Mouse (Mus musculus) layer of hippocampus, adult 9-11 months (tissue): ENCODE measurements at regions not wholly inside any gene's neighbourhood (a gene's known extent, or its start where the extent isn't known, plus 50 kb on each side); places are given as distances from the start of the nearest gene placed in this dataset.
"Not testable (repeated sequence)": the region's sequence is repeated elsewhere in the genome, so short reads cannot be mapped to it uniquely, and the experiment has no call there.

Source experiments
- DNase-seq: peaks from one replicate; pipeline ENCODE4 v3.0.0; 2022

DNA sequence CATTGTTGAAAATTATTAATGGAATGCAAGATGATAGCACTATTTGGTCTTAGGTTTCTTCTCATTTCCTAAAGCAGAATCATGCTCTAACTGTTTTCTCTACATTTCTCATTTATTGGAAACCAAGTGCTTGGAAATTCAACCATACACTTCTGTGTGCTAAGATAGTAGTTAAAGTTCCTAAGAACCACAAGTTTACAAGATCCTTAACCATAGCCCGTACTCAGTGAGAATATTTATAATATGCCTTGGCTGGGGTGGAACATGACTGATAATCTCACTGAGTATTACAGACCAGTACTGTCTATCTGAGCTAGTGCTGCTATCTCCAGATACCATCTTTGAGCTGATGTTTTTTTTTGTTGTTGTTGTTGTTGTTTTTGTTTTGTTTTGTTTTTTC, 236.9 kb upstream of the Tmem196 start:
- not testable (repeated sequence) for DNase-seq

DNA sequence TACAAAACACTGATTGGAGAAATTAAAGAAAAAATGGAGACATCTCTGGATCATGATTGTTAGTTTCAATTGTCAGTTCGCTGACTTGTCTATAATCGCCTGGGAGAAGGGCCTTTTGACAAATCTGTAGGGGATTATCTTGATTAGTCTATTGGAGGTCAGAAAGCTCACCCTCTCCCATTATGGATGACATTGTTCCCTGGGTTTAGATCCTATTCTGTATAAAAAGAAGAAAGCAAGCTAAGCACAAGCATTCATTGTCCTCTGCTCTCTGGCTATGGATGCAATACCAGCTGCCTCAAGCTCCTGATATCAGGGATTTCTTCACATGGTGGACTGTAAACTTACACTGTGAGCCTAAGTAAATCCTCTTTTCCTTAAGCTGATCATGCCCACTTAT, 214.8 kb upstream of the Tmem196 start:
- no peak for DNase-seq

DNA sequence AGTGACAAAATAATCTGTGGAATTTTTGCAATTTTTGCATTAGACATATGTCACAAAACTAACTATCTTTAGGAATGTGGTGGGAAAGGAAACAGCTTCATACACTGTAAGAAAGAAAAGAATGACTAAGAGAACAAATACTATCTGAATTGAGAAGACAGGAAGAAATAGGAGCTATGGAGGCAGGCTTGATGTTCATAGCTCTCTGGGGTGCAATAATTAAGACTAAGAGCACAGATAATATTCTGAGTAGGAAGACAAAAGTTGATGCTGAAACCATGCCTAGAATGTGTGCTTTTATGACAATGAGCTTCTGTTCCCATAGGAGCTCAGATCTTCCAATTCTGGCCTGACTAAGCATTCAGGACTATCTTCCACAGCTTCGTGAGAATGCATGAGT, 183.0 kb upstream of the Tmem196 start:
- DNase-seq, result no peak

DNA sequence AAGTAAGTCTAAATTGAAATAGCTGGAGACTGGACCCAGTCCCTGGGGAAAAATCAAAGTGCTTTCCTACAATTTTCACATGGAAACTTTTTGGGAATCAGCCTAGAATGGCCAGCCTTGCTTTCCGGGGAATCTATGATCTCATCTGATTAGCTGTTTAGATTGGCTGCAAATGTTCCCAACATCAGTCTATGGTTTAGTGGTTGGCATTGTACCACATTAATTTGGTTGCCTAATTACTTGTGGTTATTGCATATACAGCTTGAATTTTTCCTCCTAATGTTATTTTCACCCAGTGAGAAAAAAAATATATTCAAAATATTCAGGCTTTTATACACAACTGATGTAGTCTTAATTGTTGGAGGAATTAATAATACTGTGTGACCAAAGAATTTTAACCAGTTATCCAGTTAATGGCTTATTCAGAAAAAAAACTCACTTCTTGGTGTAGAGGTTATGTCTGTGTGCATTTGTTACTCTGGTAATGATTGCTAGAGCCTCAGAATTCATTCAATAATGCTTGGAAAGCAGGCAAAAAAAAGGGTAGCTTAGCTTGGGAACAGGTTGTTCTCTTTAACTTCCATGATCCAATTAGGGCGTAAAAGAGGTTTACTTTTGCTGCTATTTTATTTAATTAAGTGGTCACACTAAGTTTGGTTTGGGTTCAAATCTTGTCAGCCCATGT, 182.2 kb upstream of the Tmem196 start:
- no peak for DNase-seq

DNA sequence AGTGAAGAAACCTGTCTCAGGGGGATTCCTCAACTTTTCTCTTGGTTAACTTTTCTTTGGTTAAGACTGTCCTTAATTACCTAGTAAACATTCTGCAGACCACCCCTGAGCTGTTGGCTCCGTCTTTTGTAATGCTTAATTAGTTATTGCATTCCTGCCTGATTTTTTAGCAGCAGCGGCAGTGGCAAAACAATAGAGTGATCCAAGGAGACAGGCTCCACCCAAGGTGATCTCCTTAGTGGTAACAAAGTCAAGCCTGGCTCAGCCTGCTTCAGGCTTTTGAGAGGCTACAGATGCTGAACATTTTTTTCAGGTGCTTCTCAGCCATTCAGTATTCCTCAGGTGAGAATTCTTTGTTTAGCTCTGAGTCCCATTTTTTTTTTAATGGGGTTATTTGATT, 168.1 kb upstream of the Tmem196 start:
- DNase-seq, result no peak

DNA sequence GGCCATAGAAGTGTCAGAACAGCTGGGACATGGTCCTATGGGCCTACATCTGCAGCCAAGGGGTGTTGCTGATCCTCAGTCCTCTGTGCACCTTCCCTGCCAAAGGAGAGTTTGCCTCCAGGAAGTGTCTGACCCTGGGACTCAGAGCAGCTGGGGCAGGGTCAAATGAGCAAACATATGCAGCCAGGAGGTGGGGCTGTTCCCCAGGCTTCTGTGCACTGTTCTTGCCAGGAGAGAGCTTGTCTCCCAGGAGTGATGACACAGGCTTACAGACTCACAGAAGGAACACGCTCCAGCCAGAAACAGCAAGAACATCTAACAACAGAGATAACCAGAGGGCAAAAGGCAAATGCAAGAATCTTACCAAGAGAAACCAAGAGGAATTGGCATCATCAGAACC, 137.9 kb upstream of the Tmem196 start:
- DNase-seq, result no peak

DNA sequence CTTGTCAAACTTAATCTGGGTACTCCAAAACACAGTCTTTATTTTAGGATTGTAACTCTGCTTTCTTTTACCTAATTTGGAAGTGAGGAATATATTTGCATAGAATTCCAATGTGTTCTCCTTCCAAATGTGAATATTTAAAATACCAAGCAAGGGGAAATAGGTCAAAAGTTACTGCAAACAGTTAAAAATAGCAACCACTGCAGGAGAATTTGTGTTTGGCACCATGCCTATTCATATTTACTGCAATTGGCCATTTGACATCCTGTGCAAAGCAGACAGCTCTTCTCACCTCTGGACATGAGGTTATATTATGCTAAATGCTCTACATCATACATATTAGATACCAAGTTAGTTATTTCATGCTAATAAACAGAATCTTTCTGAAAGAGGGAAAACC, 129.4 kb upstream of the Tmem196 start:
- DNase-seq, result no peak

DNA sequence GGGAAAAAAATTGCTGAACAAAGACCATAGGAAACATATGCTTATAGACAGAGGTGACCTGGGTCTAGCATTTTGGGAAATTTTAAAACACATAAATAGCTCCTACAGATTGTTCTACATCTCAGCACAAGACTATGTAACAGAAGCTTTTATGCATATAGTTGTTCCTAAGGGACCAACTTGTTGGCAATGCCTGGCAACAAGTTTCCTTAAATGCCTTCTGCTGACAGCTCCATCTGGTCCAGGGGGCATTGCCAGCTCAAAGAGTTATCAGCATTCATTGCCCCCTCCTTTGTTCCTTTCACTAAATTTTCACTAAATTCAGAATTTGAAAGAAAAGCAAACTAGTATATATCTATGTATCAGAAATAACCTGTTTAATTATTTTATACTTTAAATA, 106.5 kb upstream of the Tmem196 start:
- peak; percentile 1 for DNase-seq

DNA sequence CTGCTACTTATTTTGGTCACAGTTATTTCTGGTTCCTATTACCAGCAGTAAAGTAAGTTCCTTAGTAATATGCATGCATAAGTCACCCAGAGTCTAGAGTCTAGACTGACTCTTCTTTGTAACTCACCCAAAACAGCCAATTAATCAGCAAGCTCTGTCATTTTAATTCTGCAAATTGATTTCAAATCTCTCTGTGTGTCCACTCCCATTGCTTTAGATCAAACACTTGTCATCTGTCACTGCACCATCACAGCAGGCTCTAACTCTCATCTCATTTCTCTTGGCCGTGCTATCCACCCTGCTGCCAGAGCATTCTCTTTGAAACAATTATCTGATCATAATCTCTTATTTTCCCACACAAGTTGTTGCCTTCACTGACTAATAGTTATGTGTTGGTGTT, 63.9 kb upstream of the Tmem196 start:
- no peak for DNase-seq

DNA sequence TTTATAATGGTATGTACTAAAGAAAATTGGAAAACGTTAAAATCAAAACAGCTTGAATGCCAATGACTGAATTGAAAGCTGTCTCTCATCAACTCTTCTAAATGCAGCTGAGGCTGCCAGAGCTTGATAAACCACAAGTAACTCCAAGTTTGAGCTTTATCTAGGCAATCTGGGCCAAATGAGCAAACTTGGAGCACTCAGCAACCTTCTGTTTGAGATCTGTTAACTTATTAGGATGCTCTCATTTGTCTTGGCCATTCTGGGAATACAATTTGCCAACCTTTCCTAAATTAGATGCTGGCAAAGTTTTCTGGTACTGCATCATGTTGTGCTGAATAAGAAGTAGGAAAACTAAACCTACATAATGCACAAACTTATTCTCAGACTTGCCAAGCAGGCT, 55.6 kb upstream of the Tmem196 start:
- peak; percentile 6 for DNase-seq
